Mouse (Mus musculus): Measurements from ENCODE around the gene Cenpa.

DNA sequence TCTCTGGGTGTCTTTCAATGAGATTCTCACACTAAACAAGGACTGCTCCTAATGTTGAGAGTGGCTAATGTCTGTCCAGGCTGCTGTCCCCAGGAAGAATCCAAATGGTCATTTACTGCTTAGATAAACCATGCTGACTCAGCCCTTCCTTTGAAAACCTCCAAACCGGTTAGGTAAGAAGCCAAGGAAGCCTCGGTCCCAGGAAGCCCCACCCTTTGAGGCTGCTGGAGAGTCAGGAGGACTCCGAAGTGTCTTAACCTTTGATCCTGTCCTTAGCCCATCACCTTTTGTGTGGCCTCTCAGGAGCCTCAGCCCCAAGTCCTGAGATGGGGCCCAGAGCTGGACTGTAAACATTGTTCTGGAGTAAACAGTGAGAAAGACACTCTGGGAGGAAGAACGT lies 17.0 kb upstream of the Cenpa start:
- TF ChIP-seq CTCF (IDR thresholded peaks at IDR 0.05; ENCODE audit: control insufficient read depth, insufficient read depth, insufficient read length) = no peak
- no peak for TF ChIP-seq MYOD1 (IDR thresholded peaks at IDR 0.05; ENCODE audit: control insufficient read depth, insufficient read length, low read depth)
- TF ChIP-seq USF1 (IDR thresholded peaks at IDR 0.05; ENCODE audit: low read depth) = no peak
